In genomic region chr13:44044546-44045216, GRCm38 (mm10) we compare ENCODE assay signal across 20 mouse cellular contexts.
A peak's percentile ranks its signal among the peaks of the same experiment; 100 is the strongest.
DNase-seq lines count a peak whose midpoint lies in the region; ATAC-seq and TF ChIP-seq lines count a peak whose summit lies in the region.
"Had no signal": no experiment of that assay in that cellular context is flagged by ENCODE, and none has a peak within 500 bp of the region (broad histone marks: within the 10 kb centered on the region; RNA-seq: fewer than 3 reads in every experiment).

No protein-coding gene starts in this region.

- peak overlapping the region; percentile 16; the same call in 1 of the 2 replicates for H3K4me2 ChIP-seq in neural tube, embryonic 12.5 days (replicated peaks)
- no peak overlapping the region for H3K4me2 ChIP-seq in neural tube, embryonic 15.5 days

- H3K79me2 ChIP-seq in heart, adult 2 months (replicated peaks; ENCODE audit: control insufficient read depth, insufficient read depth, low read length) = no peaks in the 10 kb centered on the region

- no peak for ATAC-seq in neural tube, embryonic 12.5 days (ENCODE audit: low FRiP score, low read depth)
- ATAC-seq in neural tube, embryonic 15.5 days (ENCODE audit: low FRiP score) = no peak

- peak overlapping the region; percentile 82; the same call in 1 of the 2 replicates for H3K27ac ChIP-seq in heart, adult 2 months
- H3K27ac ChIP-seq in neural tube, embryonic 12.5 days = 0 out of 2 replicates have a peak overlapping the region, but pooled peaks have one; percentile 15
- no peak overlapping the region for H3K27ac ChIP-seq in neural tube, embryonic 15.5 days (replicated peaks)
- H3K27ac ChIP-seq: embryonic facial prominence, embryonic 10.5 days; stomach, postnatal 0 days had no signal

- H3K4me1 ChIP-seq in heart, adult 2 months (ENCODE audit: control insufficient read depth, insufficient read depth, low read length) = peaks cover 11% of the 10 kb centered on the region
- peaks cover 16% of the 10 kb centered on the region for H3K4me1 ChIP-seq in neural tube, embryonic 12.5 days
- peaks cover 11% of the 10 kb centered on the region for H3K4me1 ChIP-seq in neural tube, embryonic 15.5 days

- no peak for DNase-seq in heart, adult 2 months
- no peak for DNase-seq in heart, postnatal 36 days
- DNase-seq in cerebellum, postnatal 36 days = peak; percentile 76 to 77
- DNase-seq in retina, postnatal 1 day = peak; percentile 55
- no peak for DNase-seq in right cerebral cortex, postnatal 14 days
- no peak for DNase-seq in left cerebral cortex, adult 9 months (ENCODE audit: low spot score in 2 of 2)
- DNase-seq: adrenal gland, postnatal 14 days; gastrocnemius, postnatal 14 days; heart, postnatal 14 days; kidney, postnatal 4 days; liver; lung, adult 2 months; lung, postnatal 4 days; thymus, postnatal 14 days had no signal

- peaks cover 12% of the 10 kb centered on the region for H3K36me3 ChIP-seq in heart, adult 2 months (ENCODE audit: control insufficient read depth, insufficient read depth, low read length)
- no peaks in the 10 kb centered on the region for H3K36me3 ChIP-seq in neural tube, embryonic 12.5 days
- no peaks in the 10 kb centered on the region for H3K36me3 ChIP-seq in neural tube, embryonic 15.5 days
- H3K36me3 ChIP-seq: embryonic facial prominence, embryonic 10.5 days; midbrain, embryonic 12.5 days had no signal

- H3K27me3 ChIP-seq in heart, adult 2 months (ENCODE audit: control insufficient read depth, insufficient read depth, low read length) = no peaks in the 10 kb centered on the region
- H3K27me3 ChIP-seq in neural tube, embryonic 12.5 days (replicated peaks) = no peaks in the 10 kb centered on the region
- no peaks in the 10 kb centered on the region for H3K27me3 ChIP-seq in neural tube, embryonic 15.5 days (replicated peaks)

- 92% methylated on average over 23 of the region's 23 CpGs for WGBS in heart, adult 2 months
- 55% methylated on average over 23 of the region's 23 CpGs for WGBS in neural tube, embryonic 12.5 days
- WGBS in neural tube, embryonic 15.5 days = 51% methylated on average over 23 of the region's 23 CpGs

- no peak for TF ChIP-seq CTCF in heart, adult 2 months (IDR thresholded peaks at IDR 0.05)

- no peak for TF ChIP-seq POLR2A in heart, adult 2 months (IDR thresholded peaks at IDR 0.05; ENCODE audit: insufficient read depth, low read depth, low read length)

- no peak overlapping the region for H3K9ac ChIP-seq in heart, adult 2 months (ENCODE audit: low read depth, low read length)
- H3K9ac ChIP-seq in neural tube, embryonic 12.5 days = no peak overlapping the region
- H3K9ac ChIP-seq in neural tube, embryonic 15.5 days (replicated peaks) = no peak overlapping the region
- H3K9ac ChIP-seq: midbrain, embryonic 12.5 days had no signal

- no peaks in the 10 kb centered on the region for H3K9me3 ChIP-seq in neural tube, embryonic 12.5 days
- H3K9me3 ChIP-seq in neural tube, embryonic 15.5 days (replicated peaks) = no peaks in the 10 kb centered on the region
- H3K9me3 ChIP-seq: embryonic facial prominence, embryonic 10.5 days; midbrain, embryonic 12.5 days had no signal

- H3K4me3 ChIP-seq in heart, adult 2 months = no peak overlapping the region
- H3K4me3 ChIP-seq in neural tube, embryonic 12.5 days = no peak overlapping the region
- no peak overlapping the region for H3K4me3 ChIP-seq in neural tube, embryonic 15.5 days (replicated peaks)
- H3K4me3 ChIP-seq: embryonic facial prominence, embryonic 10.5 days; midbrain, embryonic 12.5 days; myocyte had no signal

- intact Hi-C loops in heart, adult 2 months (cut with DNase I) = loop anchor here (5.0 kb wide), 3 partner anchors 52 to 183 kb away; no protein-coding TSS in a partner anchor
- intact Hi-C loops in heart, postnatal 36 days (cut with DNase I) = loop anchor here (5.0 kb wide), 2 partner anchors 182 to 688 kb away; no protein-coding TSS in a partner anchor

- no peak for TF ChIP-seq EP300 in heart, adult 2 months (IDR thresholded peaks at IDR 0.05; ENCODE audit: insufficient read depth, low read depth, low read length)

Comparison
In these comparisons a context has a peak if more than half of its experiments do, and no peak if none do; other contexts are left out.
1. DNase-seq: peak in cerebellum, postnatal 36 days (2 of 2) and retina, postnatal 1 day (single experiment); none in heart, adult 2 months (0 of 2), heart, postnatal 36 days (0 of 2), right cerebral cortex, postnatal 14 days (single experiment) and left cerebral cortex, adult 9 months (0 of 2).